Mouse (Mus musculus) liver, embryonic 12.5 days (tissue): ENCODE measurements around the gene Pqbp1. TPM values are rescaled to one million over a fixed set of nuclear protein-coding genes. Genes with fewer than 3 reads are reported as not detected.

ENCODE experiments used
- ATAC-seq: fragments of 200-750 bp; cut with Nextera tagmentation; 2 replicates; pipeline ENCODE4 v1.8.0; 2017; ENCODE audit warnings: moderate number of reproducible peaks, mild to moderate bottlenecking, moderate library complexity
- H3K27ac ChIP-seq: fragments of 300-500 bp; sonication (generic); 2 replicates; pipeline ENCODE4 v1.5.1; 2016; ENCODE audit warnings: mild to moderate bottlenecking
- H3K27me3 ChIP-seq: fragments of 300-500 bp; sonication (generic); replicated peaks from 2 replicates; pipeline ENCODE4 v1.6.1; 2016; ENCODE audit warnings: mild to moderate bottlenecking, moderate library complexity
- H3K36me3 ChIP-seq: fragments of 300-500 bp; sonication (generic); 2 replicates; pipeline ENCODE4 v1.6.1; 2016; ENCODE audit warnings: mild to moderate bottlenecking, moderate library complexity
- H3K4me1 ChIP-seq: fragments of 300-500 bp; sonication (generic); 2 replicates; pipeline ENCODE4 v1.6.1; 2016
- H3K4me2 ChIP-seq: fragments of 300-500 bp; sonication (generic); 2 replicates; pipeline ENCODE4 v1.6.1; 2016; ENCODE audit warnings: mild to moderate bottlenecking, moderate library complexity
- H3K4me3 ChIP-seq: fragments of 300-500 bp; sonication (generic); 2 replicates; pipeline ENCODE4 v1.5.1; 2016; ENCODE audit warnings: mild to moderate bottlenecking, moderate library complexity
- H3K9ac ChIP-seq: fragments of 300-500 bp; sonication (generic); 2 replicates; pipeline ENCODE4 v1.6.1; 2016; ENCODE audit warnings: mild to moderate bottlenecking, moderate library complexity
- H3K9me3 ChIP-seq: fragments of 300-500 bp; sonication (generic); replicated peaks from 2 replicates; pipeline ENCODE4 v1.6.1; 2016; ENCODE audit warnings: mild to moderate bottlenecking, moderate library complexity
- WGBS: fragments of 180-500 bp; shearing (Covaris S2); methylation state at CpG from one replicate; pipeline ENCODE4 v1.1.7; 2016; ENCODE audit not compliant: insufficient replicate concordance; 5-methylcytosine and 5-hydroxymethylcytosine counted together
- polyA plus RNA-seq: library from polyadenylated mRNA; unstranded; fragments of >200 nt; fragmentation: Nextera tagmentation; extraction: Ambion mirVana; gene quantifications from 2 replicates; pipeline ENCODE4 v1.2.1, GENCODE M21; 2016

Gene Pqbp1
- polyA plus RNA-seq, result 65.0 and 65.2 TPM in 2 replicates

- peaks cover 19% of the 10 kb centered on the region for H3K4me1 ChIP-seq
- peak within 1 kb of the TSS; percentile 74 for H3K9ac ChIP-seq
- H3K4me3 ChIP-seq, result peak within 1 kb of the TSS; percentile 68
- peak; percentile 98 for ATAC-seq
- H3K9me3 ChIP-seq, result no peaks in the 10 kb centered on the region
- WGBS, result 8% methylated on average over 62 of the region's 62 CpGs
- peak within 1 kb of the TSS; percentile 73 for H3K4me2 ChIP-seq
- H3K27ac ChIP-seq, result peak within 1 kb of the TSS; percentile 81
- no peaks in the 10 kb centered on the region for H3K27me3 ChIP-seq
- peaks cover 26% of the 10 kb centered on the region for H3K36me3 ChIP-seq
Measured at GRCm38 (mm10) chrX:7898880-7899874, at the start of gene Pqbp1, which contains the start of gene Timm17b. Gene Pqbp1 (minus strand): TSS chrX:7899269. Gene Timm17b (plus strand): TSS chrX:7899357.

GRCm38 (mm10) chrX:7947900-7948492 lies 48.9 kb upstream of the Pqbp1 start:
- Histone ChIP-seq H3K9me3 (no peaks in the 10 kb centered on the region), H3K4me3 (peak overlapping the region; percentile 64), H3K9ac (peak overlapping the region; percentile 48), H3K4me1 (peaks cover 15% of the 10 kb centered on the region), H3K36me3 (no peaks in the 10 kb centered on the region), H3K4me2 (peak overlapping the region; percentile 80), H3K27me3 (no peaks in the 10 kb centered on the region), H3K27ac (no peak overlapping the region)
- ATAC-seq, result peak; percentile 97
- 12% methylated on average over 38 of the region's 38 CpGs for WGBS

DNA sequence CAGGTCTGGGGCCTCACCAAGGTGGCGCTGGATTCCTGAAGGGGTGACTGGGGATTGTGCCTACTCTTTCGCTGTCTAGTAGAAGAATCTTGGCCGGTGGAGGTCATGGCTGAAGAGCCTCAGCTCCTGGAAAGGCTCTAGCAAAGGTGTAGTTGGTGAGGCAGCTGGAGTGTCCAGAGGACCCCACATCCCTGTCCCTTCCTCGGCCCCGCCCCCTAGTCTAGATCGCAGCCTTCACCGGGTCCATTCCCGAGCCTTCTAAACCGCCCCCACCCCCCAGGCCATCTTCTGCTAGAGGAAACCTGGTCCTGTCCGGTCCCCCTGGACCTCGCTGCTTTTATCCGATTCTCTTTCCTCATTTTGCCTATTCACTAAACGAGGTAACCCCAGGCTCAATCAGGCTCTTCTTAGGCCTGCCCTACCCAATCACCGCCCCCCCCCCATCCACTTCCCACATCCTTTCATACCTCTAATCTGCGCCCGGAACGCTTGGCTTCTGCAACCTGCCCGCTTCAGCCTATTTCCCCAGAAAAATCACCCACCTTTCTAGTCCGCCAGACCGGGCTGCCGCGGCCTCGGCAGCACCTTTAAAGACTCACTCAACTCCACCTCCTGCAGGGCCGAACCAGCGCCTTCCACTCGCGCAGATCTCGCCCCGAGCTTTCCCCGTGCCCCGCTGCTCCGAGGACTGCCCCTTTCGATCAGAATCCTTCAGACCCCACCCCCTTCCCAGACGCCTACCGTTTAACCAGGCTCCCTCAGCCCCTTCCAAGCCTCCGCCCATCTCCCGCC lies 48.2 kb upstream of the Pqbp1 start, which contains the start of gene Hdac6:
Hdac6 (minus strand) TSS at position 782 of the 792 bp plus-strand sequence.
- Histone ChIP-seq H3K4me1 (peaks cover 15% of the 10 kb centered on the region), H3K9me3 (no peaks in the 10 kb centered on the region), H3K36me3 (no peaks in the 10 kb centered on the region), H3K27ac (no peak within 1 kb of the TSS), H3K27me3 (no peaks in the 10 kb centered on the region), H3K9ac (peak within 1 kb of the TSS; percentile 71), H3K4me3 (peak within 1 kb of the TSS; percentile 64), H3K4me2 (peak within 1 kb of the TSS; percentile 80)
- ATAC-seq, result no peak
- 5% methylated on average over 34 of the region's 37 CpGs for WGBS

DNA sequence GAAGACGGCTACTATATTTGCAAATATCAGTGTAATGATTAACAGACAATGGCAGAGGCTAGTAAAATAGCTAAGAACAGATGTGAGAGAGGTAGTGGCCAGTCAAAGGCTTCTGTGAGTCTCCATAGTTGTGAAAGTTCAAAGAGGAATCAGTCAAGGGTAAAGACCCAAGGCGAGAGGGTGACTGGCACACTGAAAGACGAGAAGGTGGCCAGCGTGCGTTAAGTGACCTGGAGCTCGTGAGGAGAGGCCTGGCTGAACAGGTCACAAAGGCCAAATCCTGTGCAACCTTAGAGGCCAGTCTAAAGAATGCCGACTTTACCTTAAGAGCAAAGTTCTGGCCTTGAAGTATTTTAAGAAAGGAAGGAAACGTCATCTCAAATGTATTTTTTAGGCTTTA lies 46.5 kb upstream of the Pqbp1 start:
- Histone ChIP-seq H3K9ac (no peak overlapping the region), H3K9me3 (no peaks in the 10 kb centered on the region), H3K4me1 (peaks cover 15% of the 10 kb centered on the region), H3K4me3 (no peak overlapping the region), H3K27me3 (no peaks in the 10 kb centered on the region), H3K36me3 (no peaks in the 10 kb centered on the region), H3K27ac (no peak overlapping the region; the same call in 1 of the 2 replicates), H3K4me2 (no peak overlapping the region)
- ATAC-seq, result no peak
- 78% methylated on average over 8 of the region's 8 CpGs for WGBS

- H3K4me3 ChIP-seq, result no peak overlapping the region
- H3K9ac ChIP-seq, result no peak overlapping the region
- H3K27ac ChIP-seq, result no peak overlapping the region
- no peak overlapping the region for H3K4me2 ChIP-seq
- peaks cover 14% of the 10 kb centered on the region for H3K36me3 ChIP-seq
- no peaks in the 10 kb centered on the region for H3K4me1 ChIP-seq
- ATAC-seq, result no peak
- no peaks in the 10 kb centered on the region for H3K9me3 ChIP-seq
- H3K27me3 ChIP-seq, result no peaks in the 10 kb centered on the region
- 88% methylated on average over 6 of the region's 6 CpGs for WGBS
Measured at GRCm38 (mm10) chrX:7937667-7938066, 38.6 kb upstream of the Pqbp1 start.

GRCm38 (mm10) chrX:7936874-7937273 lies 37.8 kb upstream of the Pqbp1 start:
- no peak overlapping the region for H3K27ac ChIP-seq
- H3K4me1 ChIP-seq, result no peaks in the 10 kb centered on the region
- no peaks in the 10 kb centered on the region for H3K9me3 ChIP-seq
- 38% methylated on average over 11 of the region's 11 CpGs for WGBS
- no peak overlapping the region for H3K4me2 ChIP-seq
- H3K36me3 ChIP-seq, result peaks cover 14% of the 10 kb centered on the region
- no peak overlapping the region for H3K4me3 ChIP-seq
- H3K9ac ChIP-seq, result no peak overlapping the region
- ATAC-seq, result no peak
- H3K27me3 ChIP-seq, result no peaks in the 10 kb centered on the region

- no peak within 1 kb of the TSS for H3K4me3 ChIP-seq
- peaks cover 65% of the 10 kb centered on the region for H3K27me3 ChIP-seq
- H3K27ac ChIP-seq, result no peak within 1 kb of the TSS
- 17% methylated on average over 16 of the region's 19 CpGs for WGBS
- H3K9ac ChIP-seq, result no peak within 1 kb of the TSS
- H3K9me3 ChIP-seq, result no peaks in the 10 kb centered on the region
- no peak; the same call in 1 of the 2 replicates for ATAC-seq
- H3K4me2 ChIP-seq, result no peak within 1 kb of the TSS
- H3K36me3 ChIP-seq, result peaks cover 5% of the 10 kb centered on the region; the same call in 1 of the 2 replicates
- H3K4me1 ChIP-seq, result no peaks in the 10 kb centered on the region
Measured at GRCm38 (mm10) chrX:7928270-7928790, 29.3 kb upstream of the Pqbp1 start, which contains the start of gene Eras. Gene Eras (minus strand): TSS chrX:7928607.

DNA sequence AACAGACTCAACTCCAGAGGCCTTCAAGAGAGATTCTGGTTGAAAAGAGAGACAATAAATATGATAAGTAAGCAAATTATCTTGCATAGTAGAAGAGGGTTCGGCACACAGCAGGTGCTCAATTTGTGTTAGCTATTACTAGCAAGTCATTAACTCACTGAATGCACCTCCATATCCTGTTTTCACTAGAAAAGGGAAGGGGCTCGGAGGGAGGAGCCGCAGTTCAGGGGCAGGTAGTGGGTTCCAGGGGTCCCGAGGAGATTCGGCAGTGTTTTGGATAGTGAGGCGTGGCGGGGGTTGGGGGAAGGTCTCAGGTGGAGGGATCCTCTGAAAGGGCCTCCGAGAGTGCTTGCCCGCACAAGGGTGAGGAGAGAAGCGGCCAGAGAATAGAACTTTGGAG lies 28.0 kb upstream of the Pqbp1 start:
- no peak overlapping the region for H3K4me3 ChIP-seq
- H3K27me3 ChIP-seq, result peaks cover 77% of the 10 kb centered on the region
- ATAC-seq, result no peak
- no peak overlapping the region for H3K9ac ChIP-seq
- no peaks in the 10 kb centered on the region; the same call in 1 of the 2 replicates for H3K4me1 ChIP-seq
- peaks cover 5% of the 10 kb centered on the region; the same call in 1 of the 2 replicates for H3K36me3 ChIP-seq
- H3K4me2 ChIP-seq, result no peak overlapping the region
- H3K9me3 ChIP-seq, result no peaks in the 10 kb centered on the region
- 10% methylated on average over 10 of the region's 10 CpGs for WGBS
- H3K27ac ChIP-seq, result no peak overlapping the region

DNA sequence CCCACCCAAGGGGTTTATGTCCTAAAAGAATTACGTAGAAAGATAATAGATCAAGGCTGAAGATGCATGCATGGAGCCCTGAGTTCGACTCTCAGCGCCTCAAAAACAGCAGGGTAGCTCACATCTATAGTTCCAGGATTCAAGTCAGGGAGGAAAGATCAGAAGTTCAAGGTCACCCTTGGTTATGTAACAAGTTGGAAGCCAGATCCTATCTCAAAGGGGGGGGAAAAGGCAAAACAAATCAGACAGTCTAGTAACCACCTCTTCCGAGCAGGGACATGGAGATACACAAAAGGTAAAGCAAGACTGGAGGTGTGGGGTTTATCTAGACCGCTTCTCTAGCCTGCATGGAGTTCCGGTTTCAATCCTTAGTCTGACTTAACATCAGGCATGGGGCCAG lies 27.2 kb upstream of the Pqbp1 start:
- ATAC-seq, result no peak
- 50% methylated on average over 6 of the region's 6 CpGs for WGBS
- H3K27ac ChIP-seq, result no peak overlapping the region
- peaks cover 5% of the 10 kb centered on the region; the same call in 1 of the 2 replicates for H3K36me3 ChIP-seq
- no peak overlapping the region for H3K4me3 ChIP-seq
- H3K9me3 ChIP-seq, result no peaks in the 10 kb centered on the region
- H3K27me3 ChIP-seq, result peaks cover 85% of the 10 kb centered on the region
- H3K4me2 ChIP-seq, result no peak overlapping the region
- no peak overlapping the region for H3K9ac ChIP-seq
- no peaks in the 10 kb centered on the region; the same call in 1 of the 2 replicates for H3K4me1 ChIP-seq

- WGBS, result 7% methylated on average over 42 of the region's 48 CpGs
- Histone ChIP-seq H3K4me3 (peak overlapping the region; percentile 17), H3K36me3 (no peaks in the 10 kb centered on the region)
Measured at GRCm38 (mm10) chrX:7922032-7922431, 23.0 kb upstream of the Pqbp1 start.

More at GRCm38 (mm10) chrX:7922032-7922431, 23.0 kb upstream of the Pqbp1 start:
- peak overlapping the region; percentile 40 for H3K4me2 ChIP-seq
- H3K4me1 ChIP-seq, result no peaks in the 10 kb centered on the region; the same call in 1 of the 2 replicates
- H3K27ac ChIP-seq, result no peak overlapping the region
- H3K27me3 ChIP-seq, result peaks cover 90% of the 10 kb centered on the region
- H3K9me3 ChIP-seq, result no peaks in the 10 kb centered on the region
- ATAC-seq, result no peak
- no peak overlapping the region for H3K9ac ChIP-seq
